Mouse (Mus musculus) C2C12 (cell line): ENCODE results near the gene Srms.

Experiments used
- CEBPB ChIP-seq: IDR thresholded peaks from one replicate; pipeline ENCODE4 v1.6.1; 2011; ENCODE audit warnings: low read depth, mild to moderate bottlenecking, control low read depth, moderate library complexity
- CTCF ChIP-seq: IDR thresholded peaks from one replicate; pipeline ENCODE4 v1.5.1; 2011; ENCODE audit not compliant: control insufficient read depth, insufficient read depth, insufficient read length
- MYOD1 ChIP-seq: IDR thresholded peaks from one replicate; pipeline ENCODE4 v1.6.1; 2011; ENCODE audit warnings: low read depth; ENCODE audit not compliant: control insufficient read depth, insufficient read length

DNA sequence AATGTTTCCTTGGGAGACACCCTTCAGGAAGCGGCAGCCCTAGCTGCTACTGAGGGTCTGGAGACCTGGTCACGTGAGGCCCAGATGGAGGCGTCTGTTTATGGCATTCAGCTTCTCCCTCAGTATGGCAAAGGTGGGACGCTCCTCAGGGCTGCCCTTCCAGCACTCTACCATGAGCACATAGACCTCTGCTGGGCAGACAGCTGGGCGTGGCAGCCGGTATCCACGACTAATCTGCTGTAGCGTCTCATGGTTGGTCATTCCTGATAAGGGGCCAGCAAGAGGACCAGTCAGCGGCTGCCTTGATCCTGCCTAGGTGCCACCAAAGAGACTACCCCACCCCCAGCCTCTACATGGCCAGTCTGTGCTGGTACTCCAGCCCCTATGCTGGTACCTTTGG is 6.9 kb downstream of the Srms start:
- TF ChIP-seq MYOD1 = no peak
- TF ChIP-seq CTCF = no peak
- no peak for TF ChIP-seq CEBPB
